Mouse (Mus musculus): ENCODE measurements around the gene Tbc1d30. TPM values are rescaled to one million over a fixed set of nuclear protein-coding genes. Genes with fewer than 3 reads are reported as not detected.

The Tbc1d30 gene
- total RNA-seq, 2 experiments from 2014 or later = 0.83 to 1.2 TPM

- DNase-seq (ENCODE audit: low spot score in 2 of 2) = no peak
These were observed 82.3 kb downstream of the Tbc1d30 start for GRCm38 (mm10) chr10:121268771-121269170.

- no peak for DNase-seq (ENCODE audit: low spot score in 2 of 2)
These were observed 86.9 kb downstream of the Tbc1d30 start for GRCm38 (mm10) chr10:121264204-121264575.

GRCm38 (mm10) chr10:121263520-121264203, 87.4 kb downstream of the Tbc1d30 start:
- no peak for DNase-seq (ENCODE audit: low spot score in 2 of 2)

- DNase-seq (ENCODE audit: low spot score in 2 of 2) = no peak
These were observed 88.9 kb downstream of the Tbc1d30 start for GRCm38 (mm10) chr10:121262206-121262605.

GRCm38 (mm10) chr10:121261036-121261592, 90.0 kb downstream of the Tbc1d30 start:
- no peak for DNase-seq (ENCODE audit: low spot score in 2 of 2)

GRCm38 (mm10) chr10:121256115-121256825, 94.8 kb downstream of the Tbc1d30 start:
- peak; percentile 31 to 58 for DNase-seq (ENCODE audit: low spot score in 2 of 2)

GRCm38 (mm10) chr10:121255465-121255864, 95.6 kb downstream of the Tbc1d30 start:
- DNase-seq (ENCODE audit: low spot score in 2 of 2) = no peak

- DNase-seq (ENCODE audit: low spot score in 2 of 2) = no peak
These were observed 96.7 kb downstream of the Tbc1d30 start for GRCm38 (mm10) chr10:121254343-121254742.

- no peak for DNase-seq (ENCODE audit: low spot score in 2 of 2)
These were observed 98.3 kb downstream of the Tbc1d30 start for GRCm38 (mm10) chr10:121252781-121253180.

- DNase-seq (ENCODE audit: low spot score in 2 of 2) = no peak
These were observed 99.9 kb downstream of the Tbc1d30 start for GRCm38 (mm10) chr10:121251191-121251590.

- no peak for DNase-seq (ENCODE audit: low spot score in 2 of 2)
These were observed 101.3 kb downstream of the Tbc1d30 start for GRCm38 (mm10) chr10:121249820-121250219.

- DNase-seq (ENCODE audit: low spot score in 2 of 2) = no peak
These were observed 103.5 kb downstream of the Tbc1d30 start for GRCm38 (mm10) chr10:121247545-121247944.

GRCm38 (mm10) chr10:121246971-121247370, 104.1 kb downstream of the Tbc1d30 start:
- DNase-seq (ENCODE audit: low spot score in 2 of 2) = no peak

- no peak for DNase-seq (ENCODE audit: low spot score in 2 of 2)
These were observed 107.5 kb downstream of the Tbc1d30 start for GRCm38 (mm10) chr10:121243373-121244207.

GRCm38 (mm10) chr10:121242596-121242995, 108.5 kb downstream of the Tbc1d30 start:
- DNase-seq (ENCODE audit: low spot score in 2 of 2) = no peak

- no peak for DNase-seq (ENCODE audit: low spot score in 2 of 2)
These were observed 112.0 kb downstream of the Tbc1d30 start for GRCm38 (mm10) chr10:121239065-121239464.

- DNase-seq (ENCODE audit: low spot score in 2 of 2) = no peak
These were observed 112.5 kb downstream of the Tbc1d30 start for GRCm38 (mm10) chr10:121238551-121238950.

GRCm38 (mm10) chr10:121237377-121237776, 113.7 kb downstream of the Tbc1d30 start:
- DNase-seq (ENCODE audit: low spot score in 2 of 2) = no peak

GRCm38 (mm10) chr10:121235167-121235824, 115.8 kb downstream of the Tbc1d30 start:
- no peak for DNase-seq (ENCODE audit: low spot score in 2 of 2)

- DNase-seq (ENCODE audit: low spot score in 2 of 2) = no peak
These were observed 116.6 kb downstream of the Tbc1d30 start for GRCm38 (mm10) chr10:121234476-121234875.

GRCm38 (mm10) chr10:121228422-121228953, 122.6 kb downstream of the Tbc1d30 start:
- DNase-seq (ENCODE audit: low spot score in 2 of 2) = no peak
